Mouse (Mus musculus) urinary bladder, adult 2 months (tissue): Measurements from ENCODE around the gene Crx. TPM values are rescaled to one million over a fixed set of nuclear protein-coding genes. Genes with fewer than 3 reads are reported as not detected.
"Not testable (repeated sequence)": the region's sequence is repeated elsewhere in the genome, so short reads cannot be mapped to it uniquely, and the experiment has no call there.

Experiments
- DNase-seq: peaks from one replicate; pipeline ENCODE4 v3.0.0; 2022; ENCODE audit warnings: low spot score
- polyA plus RNA-seq: library from polyadenylated mRNA; depleted of rRNA; stranded (reverse); fragments of >200 nt; gene quantifications from 2 replicates; pipeline ENCODE4 v1.2.3, GENCODE M21; 2012; rRNA removed

Crx gene
- polyA plus RNA-seq: not detected in 2 replicates

DNA sequence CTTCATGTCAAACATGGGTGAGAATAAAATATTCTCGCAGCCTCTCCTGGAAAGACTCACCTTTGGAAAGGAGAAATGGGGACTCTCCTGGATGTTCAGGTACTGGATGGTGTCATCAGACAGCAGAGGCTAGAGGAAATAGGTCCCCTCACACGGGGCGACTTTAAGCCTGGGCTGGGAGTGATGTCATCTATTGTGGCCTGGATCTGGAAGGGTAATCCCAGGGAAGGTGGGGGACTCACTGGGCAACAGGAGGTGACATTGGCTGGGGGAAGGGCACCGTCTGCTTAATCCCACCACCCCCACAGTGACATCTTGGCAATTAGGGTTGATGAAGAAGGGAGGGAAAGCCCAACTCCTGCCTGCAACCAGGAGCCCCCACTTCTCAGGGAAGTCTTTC is at the start of gene Crx:
Gene Crx (minus strand): TSS at position 213 of the 400 bp plus-strand sequence.
- no peak for DNase-seq

DNA sequence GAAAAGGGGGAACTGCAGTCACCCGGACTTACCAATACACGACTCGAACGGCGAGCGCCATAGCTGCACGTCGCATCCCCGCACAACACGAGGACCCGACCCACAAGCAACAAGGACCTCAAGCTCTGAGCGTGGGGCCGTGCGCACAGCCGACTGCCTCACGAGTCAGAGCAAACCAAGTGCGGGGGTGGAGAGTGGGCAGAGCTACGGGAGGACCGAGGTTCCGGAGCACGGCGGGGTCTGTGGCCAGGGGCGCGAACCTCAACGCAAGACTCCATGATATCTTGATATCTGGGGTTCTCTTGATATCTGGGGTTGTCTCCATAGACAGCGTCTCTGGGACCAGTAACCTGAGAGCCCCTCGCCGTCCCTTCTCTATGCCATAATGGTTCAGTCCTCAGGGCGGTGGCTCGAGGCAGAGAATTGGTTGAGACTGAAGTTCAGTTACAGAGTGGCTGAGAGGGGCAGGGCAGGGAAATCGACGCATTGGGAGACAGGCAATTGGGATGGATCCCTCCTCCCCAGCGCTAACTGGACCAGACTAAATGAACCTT is 42.5 kb upstream of the Crx start, which contains the start of gene Selenow:
Gene Selenow (minus strand): TSS at position 183 of the 554 bp plus-strand sequence.
- DNase-seq: peak; percentile 87

DNA sequence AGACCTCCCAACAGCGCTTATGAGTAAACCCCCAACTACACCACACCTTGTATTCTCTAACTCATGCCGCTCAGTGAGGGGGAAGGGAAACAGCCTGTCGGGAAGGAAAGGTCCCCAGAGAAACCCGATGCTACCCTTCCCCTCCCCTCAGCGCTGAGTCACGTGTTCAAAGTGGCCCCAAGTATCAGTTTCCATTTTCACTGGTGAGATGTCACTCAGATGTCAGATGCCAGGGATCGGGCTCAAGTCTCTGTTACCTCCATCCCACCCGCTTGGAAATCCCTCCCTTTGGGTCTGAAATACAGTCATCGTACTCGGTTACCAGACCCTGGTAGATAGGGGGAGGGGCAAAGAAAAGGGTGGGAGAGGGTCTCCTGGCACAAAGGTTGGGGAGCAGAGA is 42.0 kb upstream of the Crx start:
- no peak for DNase-seq

DNA sequence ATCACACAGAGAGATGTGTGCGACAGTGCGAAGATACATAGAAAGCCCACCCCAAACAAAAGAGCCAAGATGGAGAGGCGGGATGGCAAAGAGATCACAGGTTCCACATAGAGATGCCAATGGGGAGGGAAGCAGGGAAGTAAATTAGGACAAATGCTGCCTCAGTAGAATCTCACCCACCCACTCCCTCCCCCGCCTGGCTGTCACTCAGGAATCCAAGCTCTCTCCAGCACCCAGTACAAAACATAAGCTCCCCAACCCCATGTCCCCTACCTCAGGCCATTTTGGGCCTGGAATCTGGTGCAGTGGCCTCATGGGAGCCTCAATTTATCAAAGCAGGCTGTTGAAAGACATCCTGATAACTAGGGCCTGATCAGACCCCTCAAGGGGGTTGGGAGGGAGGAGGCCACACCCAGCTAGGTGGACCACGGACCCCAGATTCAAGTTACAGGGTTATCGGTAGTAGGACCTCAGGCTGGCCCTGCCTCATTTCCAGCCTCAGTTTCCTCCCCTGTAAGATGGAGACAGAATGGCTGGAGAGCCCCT is 41.0 kb upstream of the Crx start:
- DNase-seq: no peak

DNA sequence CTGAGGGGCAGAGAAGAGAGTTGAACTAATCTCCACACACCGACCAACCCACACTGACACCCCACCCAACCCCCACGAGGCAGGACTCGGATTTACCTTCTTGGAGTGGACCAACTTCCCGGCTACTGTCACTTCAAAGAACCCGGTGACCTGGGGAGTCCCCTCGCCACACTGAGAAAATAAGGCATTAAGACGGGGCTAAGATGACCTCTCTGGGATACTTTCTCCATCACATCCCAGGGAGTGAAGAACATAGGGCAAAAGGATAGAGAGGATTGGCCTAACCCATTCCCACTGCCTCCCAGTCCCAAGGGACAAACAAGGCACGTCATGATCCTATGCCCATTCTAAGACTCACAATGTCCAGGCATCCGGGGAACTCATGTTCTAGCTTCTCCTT is 40.2 kb upstream of the Crx start:
- DNase-seq: no peak

DNA sequence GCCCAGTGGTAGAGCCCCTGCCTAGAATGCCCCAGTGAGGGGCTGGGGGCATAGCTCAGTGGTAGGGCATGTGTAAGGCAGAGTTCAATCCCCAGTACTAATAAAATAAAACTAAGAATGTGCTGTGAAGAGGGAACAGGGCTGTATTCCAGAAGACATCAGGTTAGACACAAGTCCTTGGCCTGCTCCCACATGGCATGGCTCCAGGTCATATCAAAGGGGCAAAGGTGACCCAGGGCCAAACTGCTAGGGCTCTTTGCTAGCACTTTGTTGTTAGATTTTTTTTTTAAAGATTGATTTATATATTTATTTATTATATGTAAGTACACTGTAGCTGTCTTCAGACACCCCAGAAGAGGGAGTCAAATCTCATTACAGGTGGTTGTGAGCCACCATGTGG is 38.6 kb upstream of the Crx start:
- DNase-seq: no peak

DNA sequence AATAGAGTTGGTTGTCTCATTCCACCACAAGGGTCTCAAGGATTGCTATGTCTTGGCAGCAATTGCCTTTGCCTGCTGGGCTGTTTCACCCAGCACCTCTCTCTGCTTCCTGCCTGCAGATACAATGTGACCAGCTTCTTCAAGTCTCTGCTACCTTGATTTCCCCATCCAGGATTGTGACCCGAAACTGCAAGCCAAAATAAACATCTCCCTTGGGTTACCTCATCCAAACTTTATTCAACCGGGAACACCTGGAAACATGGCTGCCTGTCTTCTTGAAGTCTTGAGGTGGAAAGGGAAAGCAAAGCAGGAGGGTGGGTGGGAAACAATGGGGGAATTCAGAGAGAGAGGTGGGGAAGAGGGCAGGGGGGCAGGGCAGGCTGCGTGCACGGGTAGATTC is 37.2 kb upstream of the Crx start:
- no peak for DNase-seq

DNA sequence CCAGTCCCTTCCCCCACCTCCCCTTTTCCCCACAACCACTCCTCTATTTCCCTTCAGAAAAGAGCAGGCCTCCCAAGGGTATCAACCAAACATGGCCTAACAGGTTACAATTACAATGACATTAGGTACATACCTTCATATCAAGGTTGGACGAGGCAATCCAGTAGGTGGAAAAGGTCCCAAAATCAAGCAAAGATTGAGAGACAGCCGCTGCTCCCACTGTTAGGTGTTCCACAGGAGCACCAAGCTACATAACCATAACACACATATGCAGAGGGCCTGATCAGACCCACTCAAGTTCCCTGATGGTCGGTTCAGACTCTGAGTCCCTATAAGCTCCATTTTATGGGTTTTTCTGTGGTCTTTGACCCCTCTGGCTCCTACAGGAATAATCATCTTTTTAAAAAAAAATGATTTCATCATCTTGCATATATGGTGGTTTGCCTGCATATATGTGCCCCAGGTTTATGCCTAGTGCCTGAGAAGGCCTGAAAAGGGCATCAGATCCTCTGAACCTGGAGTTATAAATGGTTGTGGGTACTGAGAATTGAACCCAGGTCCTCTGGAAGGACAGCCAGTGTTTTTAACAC is 36.5 kb upstream of the Crx start:
- DNase-seq: no peak

DNA sequence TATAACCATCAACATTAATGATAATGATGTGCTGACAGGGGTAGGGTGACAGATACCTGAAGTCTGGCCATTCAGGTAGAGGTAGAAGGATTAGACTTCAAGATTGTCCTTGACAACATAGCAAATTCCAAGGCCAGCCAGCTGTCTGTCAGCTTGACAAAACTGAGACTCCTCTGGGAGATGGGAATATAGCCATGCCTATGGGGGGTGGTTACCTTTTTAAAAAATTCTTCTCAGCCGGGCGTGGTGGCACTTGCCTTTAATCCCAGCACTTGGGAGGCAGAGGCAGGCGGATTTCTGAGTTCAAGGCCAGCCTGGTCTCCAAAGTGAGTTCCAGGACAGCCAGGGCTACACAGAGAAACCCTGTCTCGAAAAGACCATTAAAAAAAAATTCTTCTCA is 35.9 kb upstream of the Crx start:
- not testable (repeated sequence) for DNase-seq

DNA sequence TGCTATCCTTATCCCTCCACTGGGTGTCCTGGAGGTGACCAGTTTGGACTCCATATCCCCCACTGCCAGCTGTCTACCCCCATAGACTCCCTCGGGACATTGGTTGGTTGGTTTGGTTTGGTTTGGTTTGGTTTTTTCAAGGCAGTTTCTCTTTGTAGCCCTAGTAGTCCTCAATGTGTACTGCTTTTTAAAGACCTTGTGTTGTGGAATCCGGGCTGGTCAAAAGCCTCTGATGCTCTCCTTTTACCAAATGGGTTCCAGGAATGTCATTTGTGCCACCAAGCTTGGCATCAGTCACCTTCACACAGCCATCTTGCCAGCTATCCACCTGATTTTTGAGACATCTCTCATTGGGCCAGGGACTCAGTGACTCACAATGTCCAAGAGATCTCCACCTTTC is 35.0 kb upstream of the Crx start:
- DNase-seq: no peak

DNA sequence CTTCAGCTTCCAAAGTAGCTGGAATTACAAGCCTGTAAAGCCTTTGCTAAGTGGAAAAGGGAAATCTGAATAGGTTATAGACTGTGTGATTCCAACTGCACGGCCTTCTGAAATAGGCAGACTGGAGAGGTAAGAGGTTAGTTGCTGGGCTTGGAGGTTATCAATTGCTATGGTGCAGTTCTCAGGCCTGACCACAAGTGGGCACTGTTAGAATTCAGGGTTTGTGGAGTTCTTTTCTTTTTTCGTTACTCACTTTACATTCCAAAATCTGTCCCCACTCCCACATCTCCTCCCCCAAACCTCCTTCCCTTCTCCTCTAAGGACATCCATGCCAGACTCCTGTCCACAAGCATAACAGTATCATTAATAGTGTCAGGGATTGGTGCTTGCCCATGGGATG is 34.5 kb upstream of the Crx start:
- no peak for DNase-seq

DNA sequence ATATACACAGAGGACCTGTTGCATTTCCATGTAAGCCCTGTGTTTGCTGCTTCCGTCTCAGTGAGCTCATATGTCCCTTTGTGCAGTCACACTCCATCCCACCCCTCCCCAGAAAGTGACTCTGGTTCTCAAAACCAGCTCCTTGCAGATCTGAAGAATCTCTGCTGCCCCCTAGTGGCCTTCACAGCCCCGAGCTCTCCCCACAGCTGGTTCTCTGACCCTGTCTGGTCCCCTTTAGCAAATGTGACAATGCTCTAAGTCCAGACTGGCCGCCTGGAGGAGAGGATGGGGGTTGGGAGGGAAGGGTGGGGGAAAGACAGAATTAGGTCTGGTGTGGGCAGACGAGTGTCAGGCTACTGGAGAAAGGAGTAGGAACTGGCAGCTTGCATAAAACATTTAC is 32.4 kb upstream of the Crx start:
- no peak for DNase-seq

DNA sequence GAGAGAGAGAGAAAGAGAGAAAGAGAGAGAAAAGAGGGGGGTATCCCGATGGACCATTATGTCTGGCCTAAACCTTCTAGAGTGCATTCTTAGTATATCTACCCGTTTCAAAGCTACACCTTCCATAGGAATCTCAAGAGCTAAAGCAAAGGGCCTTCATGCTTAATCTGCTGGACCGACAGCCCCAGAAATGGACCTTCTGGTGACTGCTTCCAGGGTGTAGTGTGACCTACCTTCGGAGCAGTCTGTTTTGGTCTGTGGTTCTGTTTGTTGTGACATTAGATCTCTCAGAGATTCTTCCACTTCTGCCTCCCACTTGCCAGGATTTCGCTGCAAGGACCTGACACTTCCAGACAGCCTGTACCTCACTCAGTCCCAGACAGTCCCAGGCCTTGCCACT is 30.8 kb upstream of the Crx start:
- DNase-seq: no peak

DNA sequence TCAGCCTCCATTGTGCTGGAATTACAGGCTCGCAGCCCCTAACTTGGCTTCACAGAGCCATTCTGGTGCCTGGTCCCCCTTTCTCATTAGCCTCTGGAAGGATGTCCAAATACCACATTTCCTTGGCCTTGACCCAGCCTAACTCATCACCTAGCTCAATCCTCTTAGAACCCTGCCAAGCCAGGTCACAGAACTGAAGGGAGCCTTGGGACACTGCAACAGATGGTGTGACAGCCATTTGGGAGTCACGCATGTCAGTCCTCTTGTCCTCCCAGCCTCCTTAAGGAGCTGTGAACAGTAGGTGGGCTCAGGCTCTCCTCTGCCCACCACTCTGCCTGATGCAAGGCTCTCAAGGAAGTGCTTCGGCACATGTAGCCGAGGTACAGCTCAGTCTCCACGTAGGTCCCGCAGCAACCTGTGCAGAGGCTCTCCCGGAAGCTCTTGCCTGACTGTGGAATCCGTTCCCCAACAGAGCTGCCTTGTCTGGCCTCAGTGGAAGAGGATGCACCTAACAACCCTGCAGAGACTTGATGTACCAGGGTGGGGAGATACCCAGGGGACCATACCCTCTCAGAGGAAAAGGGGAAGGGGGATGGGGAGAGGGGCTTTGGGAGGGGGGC is 28.3 kb upstream of the Crx start:
- no peak for DNase-seq

DNA sequence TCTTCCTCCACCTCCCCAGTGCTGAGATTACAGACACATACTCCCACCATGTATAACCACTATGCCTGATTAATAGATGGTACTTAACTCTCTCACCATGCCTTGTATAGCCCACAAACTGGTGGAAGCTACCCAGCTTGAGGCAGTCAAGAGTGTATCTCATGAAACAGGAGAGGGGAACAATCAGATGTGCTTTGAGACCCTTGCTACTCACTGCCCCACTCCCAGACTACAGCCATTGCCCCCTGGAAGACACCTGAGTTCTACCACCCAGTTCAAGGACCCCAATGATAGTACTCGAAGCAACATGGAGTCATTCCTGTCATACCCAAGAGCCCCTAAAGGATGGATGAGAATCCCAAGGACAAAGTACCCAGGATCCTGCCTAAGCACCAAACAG is 26.8 kb upstream of the Crx start:
- DNase-seq: no peak

DNA sequence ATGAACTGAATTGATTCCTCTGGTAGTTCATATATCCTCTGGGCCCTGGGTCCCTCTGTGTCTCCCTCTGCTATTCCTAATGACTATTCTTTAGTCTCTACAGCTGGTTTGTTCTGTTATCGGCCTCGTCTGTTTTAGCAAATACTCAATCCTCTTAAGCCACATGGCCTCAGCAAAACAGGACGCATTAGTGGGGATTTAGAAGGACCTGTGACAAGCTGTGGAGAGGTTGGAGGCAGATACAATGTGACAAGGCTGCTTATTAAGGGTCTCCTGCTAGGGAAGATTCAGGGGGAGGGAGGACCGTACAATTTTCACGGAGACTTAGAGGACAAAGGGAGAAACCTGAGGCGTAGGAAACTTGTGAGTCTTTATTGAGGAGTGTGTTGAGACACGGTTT is 26.1 kb upstream of the Crx start:
- DNase-seq: no peak

DNA sequence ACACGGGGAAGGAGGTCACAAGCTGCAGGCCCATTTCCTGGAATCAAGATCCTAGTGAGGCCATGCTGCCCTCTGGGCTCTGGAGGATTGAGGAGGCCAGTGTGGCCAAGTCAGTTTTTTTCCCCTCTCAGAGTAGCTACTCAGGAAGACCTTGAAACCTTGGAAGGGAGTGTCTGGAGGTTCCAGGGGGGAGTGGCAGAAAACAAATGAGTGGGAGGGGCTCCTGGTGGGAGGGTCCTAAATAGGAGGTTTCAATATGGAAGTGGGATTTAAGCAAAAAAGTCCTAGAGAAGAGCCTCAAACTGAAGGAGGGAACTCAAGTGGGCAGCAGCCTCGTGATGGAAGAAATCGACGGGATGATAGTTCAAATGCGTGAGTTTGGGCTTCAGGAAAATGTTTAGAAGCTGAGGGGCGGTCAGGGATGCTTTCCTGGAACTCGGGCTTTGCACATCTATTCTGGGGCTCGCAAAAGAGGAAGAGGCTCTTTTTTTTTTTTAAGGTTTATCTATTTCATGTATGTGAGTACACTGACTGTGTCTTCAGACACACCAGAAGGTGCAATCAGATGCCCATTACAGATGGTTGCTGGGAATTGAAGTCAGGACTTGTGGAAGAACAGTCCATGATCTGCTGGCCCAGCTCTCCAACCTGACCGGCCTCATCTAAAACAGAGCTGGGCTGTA is 21.7 kb upstream of the Crx start:
- no peak for DNase-seq

DNA sequence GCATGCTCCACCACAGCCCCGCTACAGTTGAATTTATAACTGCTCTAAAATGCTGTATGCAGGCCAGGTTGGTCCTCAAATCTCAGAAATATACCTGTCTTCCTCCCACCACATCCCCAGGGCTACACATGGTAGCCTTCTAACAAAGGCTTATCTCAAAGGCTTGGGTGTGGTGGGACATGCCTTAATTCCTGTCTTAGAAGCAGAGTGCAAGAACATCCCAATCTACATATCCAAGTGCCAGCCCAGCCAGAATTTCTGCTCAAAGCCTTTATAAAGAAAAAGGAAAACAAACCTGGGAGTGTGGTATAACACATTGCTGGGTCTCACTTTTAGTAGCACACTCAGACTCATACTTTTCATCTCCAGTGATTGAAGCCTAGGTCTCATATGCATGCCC is 14.5 kb upstream of the Crx start:
- no peak for DNase-seq

DNA sequence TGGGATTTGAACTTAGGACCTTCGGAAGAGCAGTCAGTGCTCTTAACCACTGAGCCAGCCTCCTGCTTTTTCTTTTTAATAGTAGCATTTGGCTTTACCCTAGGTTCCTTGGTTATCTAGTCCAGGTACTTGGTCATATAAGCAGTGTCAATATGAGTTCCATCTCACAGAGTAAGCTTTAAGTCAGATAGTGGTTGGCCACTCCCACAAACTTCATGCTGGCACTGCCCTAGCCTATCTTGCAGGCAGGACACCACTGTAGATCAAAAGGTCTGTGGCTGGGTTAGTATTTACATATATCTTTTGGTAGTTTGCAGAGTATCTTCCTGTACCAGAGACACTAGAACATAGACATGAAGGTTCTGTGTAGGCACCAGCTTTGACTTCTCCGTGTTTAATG is 4.4 kb upstream of the Crx start:
- DNase-seq: no peak

DNA sequence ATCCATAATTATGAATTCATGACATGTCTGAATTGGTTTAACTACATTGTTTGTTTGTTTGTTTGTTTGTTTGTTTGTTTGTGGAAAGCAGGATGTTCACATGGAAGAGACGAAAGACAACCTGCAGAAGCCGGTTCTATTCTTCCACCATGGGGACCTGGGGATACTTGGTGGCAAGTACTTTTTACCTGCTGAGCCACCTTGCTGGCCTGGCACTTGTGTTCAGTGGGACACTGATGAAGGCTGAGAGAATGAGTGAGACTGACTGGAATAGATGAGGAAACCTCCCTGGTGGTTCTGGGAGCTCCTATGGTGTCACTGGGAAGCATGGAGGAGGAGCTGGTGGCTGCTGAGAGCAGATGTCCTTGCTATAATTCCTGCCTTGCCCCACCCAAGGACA is 2.5 kb upstream of the Crx start, which contains the start of gene Crxos:
Gene Crxos (plus strand): TSS at position 301 of the 400 bp plus-strand sequence.
- DNase-seq: no peak

DNA sequence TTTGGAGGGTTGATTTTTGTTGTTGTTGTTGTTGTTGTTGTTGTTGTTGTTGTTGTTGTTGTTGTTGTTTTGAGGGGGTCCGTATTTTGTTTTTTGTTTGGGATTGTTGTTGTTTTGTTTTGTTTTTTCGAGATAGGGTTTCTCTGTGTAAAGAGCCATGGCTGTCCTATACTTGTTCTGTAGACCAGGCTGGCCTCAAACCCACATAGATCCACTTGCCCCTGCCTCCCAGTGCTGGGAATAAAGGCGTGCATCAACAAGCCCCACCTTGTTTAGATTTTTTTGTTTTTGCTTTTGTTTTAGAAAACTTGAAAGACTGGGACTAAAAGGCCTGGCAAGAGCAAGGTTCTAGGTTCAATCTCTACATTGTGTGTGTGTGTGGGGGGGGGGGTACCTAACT is 2.1 kb upstream of the Crx start:
- DNase-seq: no peak

DNA sequence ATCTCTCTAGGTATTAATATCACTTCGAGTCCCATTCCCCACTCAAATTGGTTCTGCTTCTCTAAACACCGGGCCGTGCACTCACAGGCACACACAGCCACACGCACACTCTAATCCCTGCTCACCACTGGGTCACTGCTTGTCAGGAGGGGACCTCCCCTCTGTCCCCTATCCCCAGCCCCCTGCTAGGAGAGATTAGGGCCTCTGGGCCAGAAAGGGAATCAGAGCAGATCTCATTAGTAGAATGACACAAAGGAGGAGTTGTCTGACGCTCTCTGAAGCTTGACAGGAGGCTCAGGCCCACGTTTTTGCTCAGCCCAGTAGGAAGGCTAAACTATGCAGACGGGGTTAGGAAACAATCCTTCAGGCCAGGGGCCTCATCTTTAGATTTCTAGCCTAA is 1.6 kb upstream of the Crx start:
- DNase-seq: no peak

DNA sequence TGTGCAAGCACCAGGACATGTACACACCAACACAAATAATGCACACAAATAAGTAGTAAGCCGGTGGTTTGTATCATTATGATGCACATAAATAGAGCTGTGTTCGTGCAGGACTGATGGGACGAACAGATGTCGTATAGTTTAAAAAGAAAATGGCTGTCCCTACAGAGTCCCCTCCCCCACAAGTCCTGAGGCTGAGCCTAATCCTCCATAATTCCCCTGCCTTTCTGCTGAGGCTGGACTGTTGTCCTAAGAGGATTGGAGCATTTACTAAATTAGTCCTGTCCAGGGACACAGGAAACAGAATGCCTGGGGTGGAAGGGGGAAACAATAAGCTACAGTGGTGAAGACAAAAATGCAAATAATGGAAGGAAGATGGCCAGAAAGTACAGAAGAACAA is 15.7 kb downstream of the Crx start:
- DNase-seq: no peak
